28 mouse cellular contexts compared by ENCODE assay signal in genomic region chr11:85814678-85815077, GRCm38 (mm10). TPM values are rescaled to one million over a fixed set of nuclear protein-coding genes. Genes with fewer than 3 reads are reported as not detected.
DNase-seq lines count a peak whose midpoint lies in the region; ATAC-seq and TF ChIP-seq lines count a peak whose summit lies in the region.
"Had no signal": no experiment of that assay in that cellular context is flagged by ENCODE, and none has a peak within 500 bp of the region (broad histone marks: within the 10 kb centered on the region; RNA-seq: fewer than 3 reads in every experiment).

No protein-coding gene starts in this region.

- no peaks in the 10 kb centered on the region for H3K9me3 ChIP-seq in heart, embryonic 10.5 days
- no peaks in the 10 kb centered on the region for H3K9me3 ChIP-seq in intestine, embryonic 14.5 days (ENCODE audit: control insufficient read depth, low read length)
- H3K9me3 ChIP-seq in intestine, postnatal 0 days (ENCODE audit: control insufficient read depth), result no peaks in the 10 kb centered on the region
- no peaks in the 10 kb centered on the region for H3K9me3 ChIP-seq in intestine, embryonic 15.5 days
- no peaks in the 10 kb centered on the region for H3K9me3 ChIP-seq in forebrain, postnatal 0 days (ENCODE audit: low read length)
- H3K9me3 ChIP-seq: embryonic facial prominence, embryonic 13.5 days; forebrain, embryonic 12.5 days; G1E; heart, embryonic 15.5 days had no signal

- TF ChIP-seq CTCF in intestine, postnatal 0 days (IDR thresholded peaks at IDR 0.05; ENCODE audit: low read depth), result no peak
- no peak for TF ChIP-seq CTCF in forebrain, postnatal 0 days (IDR thresholded peaks at IDR 0.05; ENCODE audit: low read depth)

- WGBS in heart, embryonic 10.5 days, result 35% methylated on average over 4 of the region's 4 CpGs
- 33% methylated on average over 4 of the region's 4 CpGs for WGBS in intestine, embryonic 14.5 days
- WGBS in intestine, postnatal 0 days, result 32% methylated on average over 4 of the region's 4 CpGs
- WGBS in intestine, embryonic 15.5 days, result 29% methylated on average over 4 of the region's 4 CpGs
- WGBS in forebrain, postnatal 0 days, result 28% methylated on average over 4 of the region's 4 CpGs

- H3K4me2 ChIP-seq in intestine, embryonic 14.5 days (ENCODE audit: low read length), result no peak overlapping the region
- H3K4me2 ChIP-seq in intestine, postnatal 0 days (replicated peaks; ENCODE audit: low read depth), result no peak overlapping the region
- H3K4me2 ChIP-seq in intestine, embryonic 15.5 days (replicated peaks), result no peak overlapping the region
- H3K4me2 ChIP-seq in forebrain, postnatal 0 days (ENCODE audit: low read depth), result no peak overlapping the region
- H3K4me2 ChIP-seq: embryonic facial prominence, embryonic 13.5 days; forebrain, embryonic 12.5 days; heart, embryonic 15.5 days had no signal

- H3K27ac ChIP-seq in heart, embryonic 10.5 days, result peak overlapping the region; percentile 24; the same call in 1 of the 2 replicates
- no peak overlapping the region for H3K27ac ChIP-seq in intestine, embryonic 14.5 days (ENCODE audit: low read depth)
- no peak overlapping the region for H3K27ac ChIP-seq in intestine, postnatal 0 days (ENCODE audit: low read depth, low read length)
- no peak overlapping the region for H3K27ac ChIP-seq in intestine, embryonic 15.5 days
- H3K27ac ChIP-seq in forebrain, postnatal 0 days (ENCODE audit: low read depth, low read length), result no peak overlapping the region
- H3K27ac ChIP-seq: embryonic facial prominence, embryonic 13.5 days; forebrain, embryonic 12.5 days; heart, embryonic 15.5 days had no signal

- H3K27me3 ChIP-seq in heart, embryonic 10.5 days (ENCODE audit: insufficient read depth, poor library complexity, severe bottlenecking), result peaks cover 88% of the 10 kb centered on the region
- H3K27me3 ChIP-seq in intestine, embryonic 14.5 days (replicated peaks; ENCODE audit: control insufficient read depth, insufficient read depth, low read length), result no peaks in the 10 kb centered on the region
- no peaks in the 10 kb centered on the region for H3K27me3 ChIP-seq in intestine, postnatal 0 days (replicated peaks; ENCODE audit: control insufficient read depth, insufficient read depth, low read length)
- no peaks in the 10 kb centered on the region for H3K27me3 ChIP-seq in intestine, embryonic 15.5 days (replicated peaks)
- H3K27me3 ChIP-seq in forebrain, postnatal 0 days (ENCODE audit: insufficient read depth, low read length), result no peaks in the 10 kb centered on the region; the same call in 1 of the 2 replicates
- H3K27me3 ChIP-seq: embryonic facial prominence, embryonic 13.5 days had no signal

- DNase-seq in heart, embryonic 10.5 days (ENCODE audit: low spot score), result no peak
- DNase-seq in heart, adult 8-10 months (ENCODE audit: low spot score), result no peak
- DNase-seq in intestine, embryonic 14.5 days (ENCODE audit: low spot score), result no peak
- no peak for DNase-seq in gastrocnemius, postnatal 36 days
- no peak for DNase-seq in forebrain, postnatal 0 days
- DNase-seq: adrenal gland, adult 8-10 months; adrenal gland, postnatal 36 days; B cell, adult 2 months; cerebellum, adult 11-12 months; cerebellum, adult 9-10 months; cerebellum, postnatal 25 days; gastrocnemius, postnatal 25 days; heart, adult 18-20 months; kidney, adult 8-10 months had no signal

- no peak overlapping the region for H3K9ac ChIP-seq in intestine, embryonic 14.5 days (ENCODE audit: low read length)
- no peak overlapping the region for H3K9ac ChIP-seq in intestine, postnatal 0 days (ENCODE audit: low read depth, low read length)
- H3K9ac ChIP-seq in intestine, embryonic 15.5 days, result no peak overlapping the region
- H3K9ac ChIP-seq in forebrain, postnatal 0 days, result no peak overlapping the region
- H3K9ac ChIP-seq: embryonic facial prominence, embryonic 13.5 days; forebrain, embryonic 12.5 days; heart, embryonic 15.5 days had no signal

- H3K36me3 ChIP-seq in heart, embryonic 10.5 days, result no peaks in the 10 kb centered on the region
- no peaks in the 10 kb centered on the region for H3K36me3 ChIP-seq in intestine, embryonic 14.5 days (ENCODE audit: control insufficient read depth, insufficient read depth, low read length)
- no peaks in the 10 kb centered on the region for H3K36me3 ChIP-seq in intestine, postnatal 0 days (ENCODE audit: control insufficient read depth, insufficient read depth)
- no peaks in the 10 kb centered on the region for H3K36me3 ChIP-seq in intestine, embryonic 15.5 days
- H3K36me3 ChIP-seq in forebrain, postnatal 0 days (ENCODE audit: insufficient read depth), result no peaks in the 10 kb centered on the region
- H3K36me3 ChIP-seq: embryonic facial prominence, embryonic 13.5 days; forebrain, embryonic 12.5 days; G1E; heart, embryonic 15.5 days had no signal

- H3K4me3 ChIP-seq in heart, embryonic 10.5 days, result no peak overlapping the region
- H3K4me3 ChIP-seq in intestine, embryonic 14.5 days (ENCODE audit: low read depth, low read length), result no peak overlapping the region
- H3K4me3 ChIP-seq in intestine, postnatal 0 days (ENCODE audit: low read depth, low read length), result no peak overlapping the region
- H3K4me3 ChIP-seq in intestine, embryonic 15.5 days (replicated peaks), result no peak overlapping the region
- no peak overlapping the region for H3K4me3 ChIP-seq in forebrain, postnatal 0 days (ENCODE audit: low read depth, low read length)
- H3K4me3 ChIP-seq: embryonic facial prominence, embryonic 13.5 days; forebrain, embryonic 12.5 days; heart, embryonic 15.5 days had no signal

- ATAC-seq in intestine, embryonic 14.5 days (replicated peaks; ENCODE audit: low FRiP score, low TSS enrichment, low read depth), result peak; percentile 67
- no peak for ATAC-seq in intestine, postnatal 0 days
- ATAC-seq in intestine, embryonic 15.5 days, result peak; percentile 52
- ATAC-seq in forebrain, postnatal 0 days, result no peak
- ATAC-seq: CD4-positive, CD25-positive, alpha-beta regulatory T cell, adult 4 months; forebrain, embryonic 16.5 days; hindbrain, embryonic 16.5 days; inflammation-experienced regulatory T-cells, adult 6 months had no signal

- H3K4me1 ChIP-seq in heart, embryonic 10.5 days, result peaks cover 77% of the 10 kb centered on the region
- peaks cover 9% of the 10 kb centered on the region for H3K4me1 ChIP-seq in intestine, embryonic 14.5 days (replicated peaks; ENCODE audit: control insufficient read depth, insufficient read depth, low read length)
- H3K4me1 ChIP-seq in intestine, postnatal 0 days (replicated peaks; ENCODE audit: control insufficient read depth, insufficient read depth, low read length), result 0 out of 2 replicates have a peak, but pooled peaks cover 2% of the 10 kb centered on the region
- H3K4me1 ChIP-seq in intestine, embryonic 15.5 days (replicated peaks), result peaks cover 22% of the 10 kb centered on the region
- no peaks in the 10 kb centered on the region for H3K4me1 ChIP-seq in forebrain, postnatal 0 days (ENCODE audit: insufficient read depth)

- intact Hi-C loops in gastrocnemius, postnatal 36 days (cut with DNase I), result no loop called here

RNA-seq across cellular contexts. Expression of gene Tbx2, which starts 17.7 kb away (rescaled TPM):
- polyA plus RNA-seq in heart, embryonic 10.5 days (2016; fragmentation: Nextera tagmentation; extraction: Ambion mirVana), result 2.5 and 7.6 TPM in 2 replicates
- total RNA-seq in heart, adult 8-10 months (2022), result 1 to 10 TPM; 4.1 to 6.6 (median 4.7) TPM
- 7.2 and 7.7 TPM in 2 replicates for polyA plus RNA-seq in intestine, embryonic 14.5 days (2014; fragmentation: Nextera tagmentation; extraction: Ambion mirVana)
- 3.0 and 3.3 TPM in 2 replicates for polyA plus RNA-seq in intestine, postnatal 0 days (2015; fragmentation: Nextera tagmentation; extraction: Ambion mirVana)
- 4.9 and 5.6 TPM in 2 replicates for polyA plus RNA-seq in intestine, embryonic 15.5 days (2015; fragmentation: Nextera tagmentation; extraction: Ambion mirVana)
- 1 to 10 TPM; 3.0 to 3.7 TPM for total RNA-seq in gastrocnemius, postnatal 36 days (2021)
- total RNA-seq in forebrain, postnatal 0 days (2014; rRNA removed), result 1.9 and 5.1 TPM in 2 replicates
- 0.42 and 0.44 TPM in 2 replicates for polyA plus RNA-seq in forebrain, postnatal 0 days (2015; fragmentation: Nextera tagmentation; extraction: Ambion mirVana)
- polyA plus RNA-seq: CD4-positive, CD25-positive, alpha-beta regulatory T cell, adult 4 months; inflammation-experienced regulatory T-cells, adult 6 months had no signal

RNA-seq across cellular contexts. Expression of gene Gm11444, which starts 35.5 kb away (rescaled TPM):
- not detected in 2 replicates for polyA plus RNA-seq in heart, embryonic 10.5 days (2016; fragmentation: Nextera tagmentation; extraction: Ambion mirVana)
- not detected for total RNA-seq in heart, adult 8-10 months (2022)
- polyA plus RNA-seq in intestine, embryonic 14.5 days (2014; fragmentation: Nextera tagmentation; extraction: Ambion mirVana), result not detected in 2 replicates
- polyA plus RNA-seq in intestine, postnatal 0 days (2015; fragmentation: Nextera tagmentation; extraction: Ambion mirVana), result not detected in 2 replicates
- not detected in 2 replicates for polyA plus RNA-seq in intestine, embryonic 15.5 days (2015; fragmentation: Nextera tagmentation; extraction: Ambion mirVana)
- not detected for total RNA-seq in gastrocnemius, postnatal 36 days (2021)
- total RNA-seq in forebrain, postnatal 0 days (2014; rRNA removed), result not detected in 2 replicates
- not detected in 2 replicates for polyA plus RNA-seq in forebrain, postnatal 0 days (2015; fragmentation: Nextera tagmentation; extraction: Ambion mirVana)
- total RNA-seq: adrenal gland, adult 8-10 months; adrenal gland, postnatal 36 days; G1E; gastrocnemius, adult 18-20 months; gastrocnemius, postnatal 25 days; heart, adult 18-20 months; heart, postnatal 25 days had no signal
- polyA plus RNA-seq: cortical plate, adult 2 months; embryonic facial prominence, embryonic 13.5 days; forebrain, embryonic 12.5 days; forebrain, embryonic 16.5 days; G1E; heart, embryonic 15.5 days; hindbrain, embryonic 11.5 days; hindbrain, embryonic 16.5 days; inflammation-experienced regulatory T-cells, adult 6 months had no signal

Comparison
In these comparisons a context has a peak if more than half of its experiments do, and no peak if none do; other contexts are left out.
1. ATAC-seq: peak in intestine, embryonic 14.5 days (single experiment) and intestine, embryonic 15.5 days (single experiment); none in intestine, postnatal 0 days (single experiment) and forebrain, postnatal 0 days (single experiment).